Mouse (Mus musculus) kidney, adult 2 months (tissue): ENCODE results near the gene F830045P16Rik.

Source experiments
- CTCF ChIP-seq: fragments of 200-500 bp; conservative IDR thresholded peaks from 2 replicates; pipeline ENCODE4 v1.5.1; 2011; ENCODE audit warnings: low read depth, mild to moderate bottlenecking, control low read depth, low read length, moderate library complexity, mixed read lengths; ENCODE audit not compliant: insufficient read depth, insufficient read length
- POLR2A ChIP-seq: fragments of 200-500 bp; IDR thresholded peaks from one replicate; pipeline ENCODE4 v1.6.1; 2011; ENCODE audit warnings: low read depth, low read length, control low read depth

DNA sequence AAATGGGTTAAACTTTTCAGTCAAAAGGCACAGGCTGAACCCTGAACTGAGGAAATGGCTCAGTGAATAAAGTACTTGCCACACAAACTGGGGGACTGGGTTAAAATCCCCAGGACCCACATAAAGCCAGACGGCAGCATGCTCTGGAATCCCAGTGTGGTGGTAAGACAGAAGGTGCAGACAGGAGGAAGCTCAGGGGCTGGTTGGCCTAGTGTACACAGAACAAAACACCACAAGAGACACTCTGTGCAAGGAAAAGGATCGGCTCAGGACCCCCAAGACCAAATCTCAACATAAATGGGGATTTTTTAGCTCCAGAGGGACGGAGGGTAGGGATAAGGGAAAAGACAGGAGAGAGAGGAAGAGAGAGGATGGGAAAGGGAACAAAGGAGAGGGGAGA is 17.9 kb downstream of the F830045P16Rik start:
- TF ChIP-seq CTCF (no peak), POLR2A (no peak)
